Mouse (Mus musculus): ENCODE results near the gene Fam20a. TPM values are rescaled to one million over a fixed set of nuclear protein-coding genes. Genes with fewer than 3 reads are reported as not detected.

The Fam20a gene
- total RNA-seq, 2 experiments from 2014 or later: 1.6 to 2.5 TPM

GRCm38 (mm10) chr11:109717448-109717847 is 4.6 kb downstream of the Fam20a start:
- DNase-seq: no peak
- intact Hi-C loops (cut with DNase I): no loop called here

- intact Hi-C loops (cut with DNase I): no loop called here
- DNase-seq: no peak
Measured at GRCm38 (mm10) chr11:109716981-109717380, 5.1 kb downstream of the Fam20a start.

DNA sequence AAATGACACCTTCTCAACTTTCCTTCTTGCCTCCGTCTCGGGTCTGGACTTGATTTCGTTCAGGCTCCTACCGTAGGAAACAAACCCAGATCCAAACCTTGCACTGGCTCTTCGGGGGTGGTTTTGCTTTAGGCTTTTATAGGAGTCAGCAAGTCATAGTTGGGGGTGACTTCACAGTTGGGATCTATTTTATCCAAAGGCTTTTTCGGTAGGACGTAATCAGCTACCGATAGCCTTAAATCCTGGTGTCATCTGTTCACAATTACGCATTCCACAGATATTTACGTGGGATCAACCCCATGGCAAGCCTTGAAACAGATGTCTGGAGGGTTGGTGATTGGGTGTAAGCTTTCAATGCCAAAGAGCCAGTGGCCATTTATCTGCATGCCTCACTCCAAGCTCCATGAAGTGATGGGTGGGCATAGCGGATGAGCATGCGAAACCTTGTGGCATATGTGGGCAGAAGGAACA is 6.7 kb downstream of the Fam20a start:
- intact Hi-C loops (cut with DNase I): no loop called here
- no peak for DNase-seq

DNA sequence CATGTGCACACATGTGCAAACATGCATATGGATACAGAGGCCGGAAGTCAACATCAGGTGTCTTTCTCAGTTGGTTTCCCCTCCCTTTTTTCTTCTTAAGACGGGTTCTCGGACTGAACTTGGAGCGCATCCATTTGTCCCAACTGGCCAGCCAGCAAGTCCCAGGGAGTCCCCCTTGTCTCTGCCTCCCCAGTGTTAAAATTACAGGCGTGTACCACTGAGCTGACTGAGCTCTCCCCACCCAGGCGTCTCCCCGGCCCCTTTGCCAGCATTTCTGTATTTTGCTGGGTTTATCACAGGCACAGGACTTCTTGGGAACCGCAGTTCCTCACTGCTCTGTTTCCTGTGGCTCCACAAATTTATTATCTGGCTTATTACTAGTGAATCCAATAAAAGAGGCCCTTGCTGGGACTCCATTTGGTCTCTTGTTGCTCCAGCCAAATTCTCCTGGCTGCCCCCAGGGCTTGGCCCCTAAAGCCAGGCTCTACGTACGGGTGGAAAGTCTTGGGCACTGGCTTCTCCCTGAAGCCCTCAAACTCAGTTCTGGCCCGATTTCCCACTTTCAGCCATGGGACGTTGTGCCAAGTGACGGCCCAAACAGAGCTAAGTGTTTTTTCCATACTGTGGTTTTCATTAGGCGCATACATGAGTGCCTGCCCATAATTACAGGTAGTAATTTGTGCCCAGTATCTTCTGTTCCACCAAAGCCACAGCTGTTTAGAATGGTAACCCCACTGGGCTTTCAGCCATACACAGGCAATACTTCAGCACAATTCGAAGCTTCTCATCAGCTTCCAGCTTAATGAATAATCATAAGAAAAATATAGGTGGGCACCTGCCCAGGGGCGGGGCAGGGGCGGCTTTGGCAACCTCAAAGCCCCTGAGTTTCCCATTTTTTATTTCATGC is 7.5 kb downstream of the Fam20a start:
- peak in 1 of 2 experiments; percentile 40 for DNase-seq
- intact Hi-C loops (cut with DNase I): no loop called here

DNA sequence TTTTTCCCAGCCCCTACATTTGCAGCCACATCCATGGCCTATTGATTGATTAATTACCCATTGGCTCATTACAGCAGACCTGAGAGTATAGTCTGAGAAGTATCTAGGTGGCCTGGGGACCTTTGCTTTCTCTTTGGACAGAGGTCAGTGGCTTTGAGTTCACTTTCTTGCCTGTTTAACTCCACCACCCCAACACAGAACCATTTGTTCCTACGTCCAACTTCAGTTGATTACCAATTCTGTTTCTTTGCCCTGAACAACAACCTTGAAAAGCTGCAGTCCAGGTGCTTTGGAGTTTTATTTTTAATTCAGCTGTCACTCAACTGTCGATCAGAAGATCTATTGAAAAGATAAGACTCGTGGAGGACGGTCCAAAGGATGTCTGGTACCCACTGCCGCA is 12.6 kb downstream of the Fam20a start:
- no peak for DNase-seq
- intact Hi-C loops (cut with DNase I): no loop called here

DNA sequence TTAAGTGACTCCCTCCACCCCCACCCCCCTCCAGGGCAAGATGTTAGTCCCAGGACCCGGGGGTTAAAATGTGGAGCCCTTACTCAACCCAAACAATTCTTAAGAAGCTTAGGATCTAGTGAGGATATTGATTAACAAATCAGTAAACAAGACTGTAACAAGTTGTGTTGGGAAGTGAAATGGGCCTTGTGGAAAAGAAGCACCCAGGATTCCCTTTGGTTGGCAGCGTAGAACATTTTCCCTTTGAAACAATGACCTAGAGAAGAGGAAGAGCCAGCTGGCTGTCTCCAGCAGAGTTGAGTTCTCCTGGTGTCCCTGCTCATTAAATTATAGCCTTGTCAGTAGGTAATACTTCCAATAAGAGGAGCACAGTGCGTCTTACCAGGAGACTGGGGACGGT is 13.3 kb downstream of the Fam20a start:
- no peak for DNase-seq
- intact Hi-C loops (cut with DNase I): no loop called here

GRCm38 (mm10) chr11:109707442-109707841 is 14.6 kb downstream of the Fam20a start:
- DNase-seq: no peak
- intact Hi-C loops (cut with DNase I): no loop called here

GRCm38 (mm10) chr11:109706586-109706985 is 15.5 kb downstream of the Fam20a start:
- no peak for DNase-seq
- intact Hi-C loops (cut with DNase I): no loop called here

DNA sequence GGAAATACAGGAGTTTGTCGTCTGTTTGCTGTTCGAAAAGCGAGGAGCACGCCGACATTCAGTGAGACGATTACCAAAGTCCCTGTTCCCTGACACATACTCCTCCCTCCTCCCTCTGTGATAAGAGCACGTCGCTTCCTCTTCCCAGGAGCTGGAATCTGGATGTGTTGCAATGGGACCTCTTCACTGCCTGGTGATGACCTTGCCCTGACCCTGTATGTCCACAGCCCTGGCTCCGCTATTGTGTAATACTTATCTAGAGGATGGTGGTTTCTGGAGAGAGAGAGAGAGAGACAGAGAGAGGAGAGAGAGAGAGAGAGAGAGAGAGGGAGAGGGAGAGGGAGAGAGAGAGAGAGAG is 16.0 kb downstream of the Fam20a start:
- intact Hi-C loops (cut with DNase I): no loop called here
- no peak for DNase-seq

DNA sequence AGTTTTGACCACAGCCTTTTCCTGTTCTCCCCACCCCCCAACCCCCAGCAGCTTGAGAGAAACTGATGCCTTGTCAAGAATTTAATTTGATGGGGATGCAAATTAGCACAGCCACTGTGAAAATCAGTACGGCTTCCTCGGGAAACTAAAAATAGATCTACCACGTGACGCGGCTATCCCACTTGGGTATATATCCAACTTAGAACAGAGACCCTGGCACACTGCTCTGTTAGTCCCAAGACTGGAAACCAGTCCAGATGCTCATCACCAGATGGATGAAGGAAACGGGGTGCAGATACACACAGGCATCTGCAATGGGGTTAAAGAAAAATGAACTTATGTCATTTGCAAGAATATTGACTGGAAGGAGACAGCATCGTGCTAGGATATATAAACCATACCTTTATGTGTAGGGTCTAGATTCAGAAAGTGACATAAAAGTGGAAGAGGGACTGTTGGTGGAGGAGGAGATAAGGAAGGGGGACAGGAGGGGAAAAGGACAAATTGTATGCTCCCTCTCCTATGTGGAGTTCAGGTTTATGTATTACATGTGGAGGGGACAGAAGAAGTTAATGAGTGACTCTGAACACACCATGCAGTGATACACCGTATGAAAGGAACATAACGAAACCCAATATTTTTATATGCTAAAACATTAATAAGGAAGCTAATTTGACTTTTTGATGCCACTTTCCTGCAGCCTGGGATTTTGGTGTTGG is 16.6 kb downstream of the Fam20a start:
- DNase-seq: no peak
- intact Hi-C loops (cut with DNase I): no loop called here

- intact Hi-C loops (cut with DNase I): no loop called here
- no peak for DNase-seq
Measured at GRCm38 (mm10) chr11:109704311-109705205, 17.5 kb downstream of the Fam20a start.

- DNase-seq: no peak
- intact Hi-C loops (cut with DNase I): no loop called here
Measured at GRCm38 (mm10) chr11:109703845-109704244, 18.2 kb downstream of the Fam20a start.

DNA sequence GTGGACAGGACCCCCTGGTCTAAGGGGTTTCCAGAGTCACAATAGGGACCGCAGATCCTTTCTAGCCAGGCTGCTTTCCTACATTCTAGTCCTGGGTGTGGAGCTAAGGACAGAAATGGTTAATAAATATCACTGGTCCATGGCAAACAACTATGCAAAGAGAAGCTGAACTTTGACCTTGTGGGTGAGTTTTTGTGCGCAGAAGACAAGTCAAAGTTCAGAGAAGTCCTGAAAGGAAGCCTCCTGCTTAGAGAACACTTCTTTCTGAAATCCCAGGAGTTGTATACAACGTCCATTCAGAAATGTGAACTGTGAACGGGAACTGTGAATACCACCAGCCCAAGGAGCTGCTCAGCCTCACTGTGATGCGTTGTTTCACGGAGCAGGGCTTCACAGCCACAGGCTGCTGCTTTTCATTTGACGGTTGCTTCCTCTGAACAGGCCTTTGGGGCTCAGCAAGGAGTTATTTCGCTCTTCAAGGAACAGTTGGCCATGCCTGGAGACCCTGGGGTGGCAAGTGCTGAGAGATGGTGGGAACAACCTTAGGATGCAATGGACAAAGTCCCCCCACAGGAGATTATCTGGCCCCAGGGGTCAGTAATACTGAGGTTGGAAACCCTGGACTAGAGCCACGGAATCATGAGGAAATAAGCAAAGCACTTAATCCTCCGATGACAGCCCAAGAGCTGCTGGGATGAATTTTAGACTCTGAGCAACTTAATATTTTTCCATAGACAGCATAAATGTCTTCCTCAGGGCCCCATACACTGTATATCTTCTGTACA is 19.9 kb downstream of the Fam20a start:
- intact Hi-C loops (cut with DNase I): no loop called here
- no peak for DNase-seq

- DNase-seq: no peak
- intact Hi-C loops (cut with DNase I): no loop called here
Measured at GRCm38 (mm10) chr11:109700761-109701160, 21.3 kb downstream of the Fam20a start.

DNA sequence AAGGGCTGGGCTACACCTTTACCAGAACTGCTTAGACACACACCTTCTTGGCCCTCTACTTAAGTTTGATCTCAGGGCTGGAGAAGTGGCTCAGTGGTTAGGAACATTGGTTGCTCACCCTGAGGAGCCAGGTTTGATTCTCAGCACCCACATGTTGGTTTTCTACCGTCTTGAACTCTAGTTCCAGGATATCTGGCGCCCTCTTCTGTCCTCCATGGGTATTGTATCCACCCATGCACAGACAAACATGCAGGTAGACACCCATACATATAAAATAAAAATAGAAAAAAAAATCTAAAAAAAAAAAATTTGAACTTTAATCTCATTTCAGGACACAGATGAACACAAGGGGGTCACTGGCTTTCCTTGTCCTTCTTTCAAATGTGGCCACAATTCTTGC is 22.3 kb downstream of the Fam20a start:
- intact Hi-C loops (cut with DNase I): no loop called here
- DNase-seq: no peak

- no peak for DNase-seq
- intact Hi-C loops (cut with DNase I): no loop called here
Measured at GRCm38 (mm10) chr11:109698740-109699139, 23.3 kb downstream of the Fam20a start.

DNA sequence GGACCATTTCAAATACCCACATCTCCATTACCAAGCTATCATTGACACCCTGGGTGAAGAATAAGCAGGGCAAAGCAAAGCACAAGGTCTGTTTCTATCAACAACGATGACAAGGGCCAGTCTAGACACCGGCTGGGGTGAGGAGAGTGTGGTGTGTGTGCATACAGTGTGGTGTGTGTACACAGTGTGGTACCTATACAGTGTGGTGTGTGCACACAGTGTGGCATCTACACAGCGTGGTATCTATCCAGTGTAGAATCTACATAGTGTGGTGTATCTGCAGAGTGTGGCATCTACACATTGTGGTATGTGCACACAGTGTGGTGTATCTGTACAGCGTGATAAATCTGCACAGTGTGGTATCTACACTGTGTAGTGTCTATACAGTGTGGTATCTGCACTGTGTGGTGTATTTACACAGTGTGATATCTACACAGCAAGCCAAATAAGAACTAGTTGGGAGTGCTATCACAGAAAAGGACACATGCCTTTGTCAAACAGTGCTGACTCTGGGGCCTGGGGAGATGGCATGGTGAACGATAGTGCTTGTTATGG is 24.9 kb downstream of the Fam20a start:
- DNase-seq: no peak
- intact Hi-C loops (cut with DNase I): no loop called here

- intact Hi-C loops (cut with DNase I): no loop called here
- no peak for DNase-seq
Measured at GRCm38 (mm10) chr11:109696519-109696918, 25.6 kb downstream of the Fam20a start.

DNA sequence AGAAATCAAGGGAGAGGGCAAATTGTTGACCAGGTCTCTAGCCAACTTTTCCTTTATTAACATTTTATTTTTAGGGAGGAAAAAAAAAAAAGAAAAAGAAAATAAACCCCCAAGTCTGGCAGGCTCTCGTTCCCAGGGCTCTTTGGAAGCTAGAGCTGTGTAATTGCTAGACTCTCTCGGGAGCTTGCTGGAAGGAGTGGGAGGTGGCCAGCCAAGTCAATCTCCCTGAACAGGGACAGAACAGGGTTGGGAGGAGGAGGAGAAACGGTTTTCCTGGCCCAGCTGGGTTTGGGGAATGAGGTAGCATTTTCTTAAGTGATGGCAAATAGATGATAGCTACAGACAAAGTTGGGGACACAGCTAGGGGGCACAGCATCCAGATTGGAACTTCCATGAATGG is 29.3 kb downstream of the Fam20a start:
- peak in 1 of 2 experiments; percentile 61 for DNase-seq
- intact Hi-C loops (cut with DNase I): no loop called here

DNA sequence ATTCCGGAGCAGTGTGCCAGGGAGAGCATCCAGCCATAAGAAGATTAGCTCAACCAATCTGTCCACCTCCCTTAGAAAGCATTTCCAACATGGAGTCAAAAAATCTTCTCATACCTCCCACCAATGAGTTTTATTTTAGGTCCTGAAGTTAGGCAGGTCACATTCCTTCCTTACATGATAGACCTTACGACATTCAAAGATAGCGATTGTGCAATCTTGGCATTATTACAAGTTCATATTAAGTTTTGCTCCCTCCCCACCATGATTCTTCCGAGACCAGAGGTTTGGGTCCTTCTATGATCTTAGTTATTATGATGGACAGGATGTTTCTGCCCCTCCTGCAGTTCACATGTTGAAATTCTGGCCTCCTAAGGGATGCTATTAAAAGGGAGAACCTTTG is 32.5 kb downstream of the Fam20a start:
- DNase-seq: no peak
- intact Hi-C loops (cut with DNase I): no loop called here
